Mouse (Mus musculus) CD4-positive, CD25-positive, alpha-beta regulatory T cell, adult 2 months (primary cell): ENCODE measurements around the gene Zmynd8.

ENCODE experiments used
- DNase-seq: peaks from one replicate; pipeline ENCODE4 v3.0.0-alpha.2; 2012; ENCODE audit warnings: low read depth, low spot score

Gene Zmynd8

DNA sequence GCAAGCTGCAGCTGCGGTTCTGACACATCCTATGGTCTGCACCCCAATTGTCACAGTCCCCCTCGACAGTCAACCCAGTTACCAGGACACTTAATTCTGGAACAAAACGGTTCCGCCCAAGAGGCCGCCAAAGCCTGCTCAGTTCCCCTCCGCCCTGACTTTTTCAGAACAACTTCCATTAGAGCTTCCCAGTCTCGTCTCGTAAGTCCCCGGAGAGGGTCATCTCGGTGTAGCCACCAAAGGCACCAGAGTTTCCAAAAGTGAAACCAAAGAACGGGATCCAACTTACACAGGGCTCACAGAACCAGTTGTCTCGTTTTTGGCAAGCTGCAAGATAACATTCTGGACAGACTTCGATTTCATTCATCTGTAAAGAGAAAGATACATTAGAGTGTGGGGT lies 64.2 kb downstream of the Zmynd8 start:
- no peak for DNase-seq

DNA sequence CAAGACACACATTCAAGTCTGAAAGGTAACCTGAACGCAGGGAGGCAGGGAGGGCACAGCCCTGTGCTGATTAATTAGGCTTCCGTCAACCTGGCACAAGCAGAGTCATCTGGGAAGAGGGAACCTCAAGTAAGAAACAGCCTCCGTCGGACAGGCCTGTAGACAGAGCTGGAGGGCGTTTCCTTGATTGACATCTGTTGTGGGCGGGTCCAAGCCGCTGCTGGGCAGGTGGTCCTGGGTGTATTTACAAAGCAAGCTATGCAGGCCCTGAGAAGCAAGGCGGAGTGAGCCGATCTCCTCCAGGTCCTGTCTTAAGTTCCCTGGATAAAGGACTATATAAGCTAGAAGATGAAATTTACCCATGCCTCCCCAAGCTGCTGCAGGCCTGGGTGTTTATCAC lies 65.3 kb downstream of the Zmynd8 start:
- no peak for DNase-seq

DNA sequence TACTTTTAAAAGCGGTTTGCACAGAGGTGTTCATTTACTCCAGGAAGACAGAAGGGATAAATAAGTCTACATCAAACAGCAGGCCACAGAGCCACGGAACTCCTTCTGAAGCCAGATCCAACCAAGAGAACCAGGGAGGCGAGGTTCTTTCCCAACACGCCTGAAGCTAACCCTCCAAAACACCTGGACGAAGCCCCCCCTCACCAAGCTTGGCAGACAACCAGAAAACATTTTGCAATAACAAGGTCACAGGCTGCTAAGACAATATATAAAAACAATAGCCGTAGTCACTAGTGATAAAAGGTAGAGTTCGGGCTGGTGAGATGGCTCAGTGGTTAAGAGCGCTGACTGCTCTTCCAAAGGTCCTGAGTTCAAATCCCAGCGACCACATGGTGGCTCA lies 66.1 kb downstream of the Zmynd8 start:
- DNase-seq = no peak

DNA sequence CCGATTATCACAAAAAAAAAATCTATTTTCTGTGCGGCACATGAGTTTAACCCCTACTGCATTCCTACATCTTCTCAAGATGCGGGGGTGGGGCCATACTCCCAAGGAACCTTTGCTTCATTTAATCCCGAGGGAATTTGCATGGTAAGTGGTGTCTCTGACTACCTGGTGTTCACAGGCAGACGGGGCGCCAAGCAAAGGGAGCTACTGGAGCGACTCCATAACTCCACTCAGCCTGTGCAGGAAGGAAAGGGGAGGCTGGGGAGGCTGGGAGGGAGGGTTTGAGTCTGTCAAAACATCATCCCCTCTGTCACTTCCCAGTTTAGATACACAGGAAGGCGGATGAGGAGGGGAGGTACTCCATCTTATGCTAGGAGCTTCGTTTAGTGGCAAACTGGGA lies 66.5 kb downstream of the Zmynd8 start:
- no peak for DNase-seq

DNA sequence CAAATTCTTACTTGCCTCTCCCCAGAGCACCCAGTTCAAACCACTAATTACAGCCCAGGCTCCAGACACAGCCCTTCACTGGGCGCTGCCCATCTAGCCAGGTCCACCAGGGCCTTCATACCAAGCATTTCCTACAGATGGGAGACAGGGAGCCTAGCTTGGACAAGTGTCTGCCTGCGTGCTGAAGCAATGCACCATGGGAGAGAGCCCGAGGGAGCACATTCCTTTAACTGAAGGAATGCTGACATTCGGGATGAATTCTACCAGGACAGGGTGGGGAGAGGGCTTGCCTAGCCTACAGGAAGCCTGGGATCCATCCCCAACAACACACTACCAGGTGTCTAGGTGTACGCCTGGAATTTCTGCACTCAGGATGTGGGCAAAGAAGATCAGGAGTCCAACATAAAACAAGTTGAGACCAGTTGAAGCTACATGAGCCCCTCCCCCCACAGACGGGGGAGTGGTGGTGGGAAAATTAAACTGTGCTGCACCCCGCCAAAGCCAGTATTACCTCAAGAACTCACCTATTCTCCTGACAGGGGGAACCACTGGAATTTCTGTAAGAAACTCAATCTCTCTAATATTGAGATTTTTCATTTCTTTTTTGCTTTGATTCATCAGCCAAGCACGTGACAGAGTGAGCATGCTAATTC lies 67.1 kb downstream of the Zmynd8 start:
- no peak for DNase-seq

DNA sequence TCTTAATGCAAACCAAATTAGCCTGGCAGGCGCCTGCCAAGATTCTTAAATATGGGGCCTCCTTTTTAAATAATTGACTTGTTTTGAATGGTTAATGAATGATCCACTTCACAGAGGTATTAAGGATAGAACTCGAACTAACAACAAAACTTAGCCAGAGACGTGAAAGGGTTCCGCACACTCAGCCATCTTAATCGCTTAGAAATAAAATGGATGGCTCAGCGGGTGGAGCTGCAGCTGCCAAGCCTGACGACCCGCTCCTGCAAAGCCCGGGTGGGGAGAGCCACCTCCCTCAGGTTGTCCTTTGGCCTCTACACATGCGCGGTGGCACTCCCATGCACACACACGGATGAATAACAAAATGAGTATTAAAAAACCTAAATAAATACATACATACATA lies 70.0 kb downstream of the Zmynd8 start:
- no peak for DNase-seq

DNA sequence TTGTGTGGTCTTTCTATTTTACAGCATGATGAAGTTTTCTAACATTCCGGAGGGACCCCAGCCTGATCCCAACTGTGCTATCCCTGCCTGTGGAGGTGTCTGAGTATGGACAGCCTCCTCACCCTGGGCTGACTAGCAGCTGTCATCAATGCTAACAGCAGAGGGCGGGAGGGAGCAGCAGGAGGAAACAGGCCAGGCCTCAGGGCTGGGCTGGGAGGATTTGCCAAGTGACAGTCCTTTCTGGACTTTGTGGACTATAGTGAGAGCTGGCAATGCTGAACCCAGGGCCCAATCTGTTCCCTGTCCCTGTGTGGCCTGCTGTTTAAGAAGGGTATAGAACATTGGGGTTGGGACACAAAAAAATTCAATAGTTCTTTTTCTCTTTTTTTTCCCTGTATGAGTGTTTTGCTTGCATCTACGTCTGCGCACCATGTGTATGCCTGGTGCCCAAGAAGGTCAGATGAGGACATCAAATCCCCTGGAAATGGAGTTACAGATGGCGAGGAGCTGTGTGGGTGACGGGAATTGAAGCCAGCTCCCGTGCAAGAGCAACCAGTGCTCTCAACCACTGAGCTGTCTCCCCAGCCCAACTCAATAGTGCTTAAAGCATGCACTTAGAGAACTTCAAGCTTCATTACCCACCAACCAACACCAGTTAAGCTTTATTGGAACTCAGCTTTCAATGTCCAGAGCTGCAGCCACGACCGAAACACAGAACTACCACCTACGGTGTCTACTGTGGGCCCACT lies 72.7 kb downstream of the Zmynd8 start:
- peak; percentile 59 for DNase-seq

DNA sequence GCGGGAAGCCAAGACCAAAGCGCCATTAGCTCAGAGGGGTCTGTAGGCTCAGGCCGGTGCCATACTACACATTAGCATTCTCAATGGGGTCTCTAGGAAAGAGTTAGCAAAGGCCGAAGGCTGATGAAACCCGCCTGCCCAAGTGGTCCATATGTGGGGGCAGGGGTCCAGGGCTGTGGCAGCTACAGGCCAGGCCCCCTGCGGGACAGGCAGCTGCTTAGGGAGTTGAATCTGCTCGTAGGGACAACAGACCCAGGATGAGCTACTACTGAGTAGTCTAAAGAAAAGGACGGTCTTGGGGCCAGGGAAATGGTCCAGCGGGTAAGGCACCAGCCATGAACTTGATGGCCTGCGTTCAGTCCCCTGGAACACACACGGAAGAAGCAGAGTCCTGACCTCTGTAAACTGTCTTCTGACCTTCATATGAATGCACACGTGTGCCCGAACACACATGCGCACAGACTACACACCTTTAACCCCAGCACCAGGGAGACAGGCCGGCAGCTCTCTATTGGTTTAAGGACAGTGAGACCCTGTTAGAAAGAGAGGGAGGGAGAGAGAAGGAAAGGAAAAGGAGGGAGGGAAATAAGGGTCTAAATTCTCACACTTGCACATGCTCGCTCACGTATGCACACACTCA lies 73.4 kb downstream of the Zmynd8 start:
- no peak for DNase-seq

DNA sequence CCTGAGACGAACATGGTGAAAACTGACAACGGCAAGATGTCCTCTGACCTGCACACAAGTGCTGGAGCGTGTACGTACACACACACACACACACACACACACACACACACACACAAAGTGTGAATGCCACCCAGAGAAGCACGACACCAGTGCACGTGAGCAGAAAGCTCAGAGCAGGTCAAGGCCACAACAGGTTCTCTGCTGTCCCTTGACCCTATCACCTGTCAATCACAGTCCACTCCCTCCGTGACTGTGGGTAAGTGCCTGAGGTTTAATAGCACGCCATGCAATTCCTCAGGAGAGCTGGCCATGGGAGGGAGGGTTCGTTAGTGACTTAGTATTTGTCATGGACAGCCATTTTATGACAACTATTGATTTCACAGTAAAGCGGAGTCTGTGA lies 74.0 kb downstream of the Zmynd8 start:
- no peak for DNase-seq

DNA sequence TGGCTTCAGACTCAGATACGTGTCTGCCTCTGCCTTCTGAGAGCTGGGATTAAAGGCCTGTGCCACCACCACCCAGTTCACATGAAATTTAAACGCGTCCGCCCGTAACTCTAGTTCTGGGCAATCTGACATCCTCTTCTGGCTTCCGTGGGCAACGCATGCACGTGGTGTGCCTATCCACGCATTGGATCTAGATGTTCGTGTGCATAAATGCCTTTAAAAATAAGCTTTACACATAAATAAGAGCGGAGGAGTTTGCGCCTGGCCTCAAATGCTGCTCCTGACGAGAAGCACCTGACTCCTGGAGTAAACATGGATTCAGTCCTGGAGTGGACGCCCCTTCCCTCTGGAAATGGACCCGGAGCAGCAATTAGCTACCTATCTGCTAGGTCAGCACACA lies 76.3 kb downstream of the Zmynd8 start:
- no peak for DNase-seq

DNA sequence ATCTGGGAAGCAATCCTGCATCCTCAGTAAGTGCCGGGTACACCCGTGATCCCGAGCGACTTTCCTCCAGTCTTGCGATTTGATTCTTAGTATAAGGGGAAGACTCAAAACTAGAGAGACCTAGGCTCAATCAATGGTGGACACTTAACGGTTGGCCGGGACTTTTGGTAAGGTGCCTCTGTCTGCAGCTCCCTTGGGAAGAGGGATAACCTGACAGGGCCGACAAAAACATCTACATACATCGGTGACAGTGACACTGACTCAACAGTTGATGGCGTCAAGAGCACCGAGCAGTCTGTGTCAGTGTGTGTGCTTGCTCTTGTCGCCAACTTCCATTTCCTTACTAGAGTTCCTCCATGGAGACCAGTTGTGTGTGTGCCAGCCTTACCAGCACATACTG lies 77.1 kb downstream of the Zmynd8 start:
- no peak for DNase-seq

DNA sequence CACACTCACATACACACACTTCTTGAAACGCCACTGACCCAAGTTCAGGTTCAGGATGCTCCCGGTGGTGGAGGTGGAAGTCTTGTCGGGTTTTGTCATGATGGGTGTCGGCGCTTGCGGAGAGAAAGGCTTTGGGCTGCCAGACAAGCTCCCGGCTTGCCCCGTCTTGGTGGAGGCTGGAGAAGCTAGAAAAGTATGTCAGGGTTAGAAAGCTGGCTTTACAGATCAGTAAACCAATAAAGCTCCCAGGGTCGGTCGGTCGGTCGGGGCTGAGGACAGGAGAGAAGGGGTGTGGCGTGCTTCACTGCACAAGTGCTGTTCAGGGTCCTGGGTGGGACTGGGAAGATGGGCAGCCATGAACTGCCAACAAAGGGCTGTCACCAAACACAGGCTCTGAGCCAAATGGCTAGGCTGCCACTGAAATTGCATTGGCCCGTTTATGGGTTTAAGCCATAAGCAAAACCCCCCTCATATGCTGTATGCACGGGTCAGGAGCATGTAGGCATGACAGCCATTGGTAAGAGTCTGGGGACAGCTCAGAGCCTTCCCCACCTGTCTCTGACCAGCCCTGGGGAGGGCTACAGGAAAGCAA lies 78.2 kb downstream of the Zmynd8 start:
- DNase-seq = no peak

DNA sequence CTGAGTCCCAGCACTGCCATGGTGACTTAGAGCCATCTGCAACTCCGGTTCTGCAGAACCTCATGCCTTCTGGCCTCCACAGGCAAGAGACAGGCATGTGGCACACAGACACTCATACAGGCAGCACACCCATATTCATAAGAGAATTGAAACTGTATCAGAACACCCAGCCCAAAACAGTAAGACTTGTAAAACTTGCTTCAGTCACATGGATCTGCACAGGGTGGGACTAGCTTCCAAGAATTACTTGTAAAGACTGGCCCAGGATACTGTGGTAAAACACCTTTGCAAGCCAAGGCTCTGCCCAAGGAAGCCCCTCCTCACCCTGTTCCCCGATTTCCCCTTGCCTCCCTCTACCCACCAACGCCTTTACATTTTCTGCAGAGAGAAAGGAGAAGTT lies 78.7 kb downstream of the Zmynd8 start:
- DNase-seq = no peak

DNA sequence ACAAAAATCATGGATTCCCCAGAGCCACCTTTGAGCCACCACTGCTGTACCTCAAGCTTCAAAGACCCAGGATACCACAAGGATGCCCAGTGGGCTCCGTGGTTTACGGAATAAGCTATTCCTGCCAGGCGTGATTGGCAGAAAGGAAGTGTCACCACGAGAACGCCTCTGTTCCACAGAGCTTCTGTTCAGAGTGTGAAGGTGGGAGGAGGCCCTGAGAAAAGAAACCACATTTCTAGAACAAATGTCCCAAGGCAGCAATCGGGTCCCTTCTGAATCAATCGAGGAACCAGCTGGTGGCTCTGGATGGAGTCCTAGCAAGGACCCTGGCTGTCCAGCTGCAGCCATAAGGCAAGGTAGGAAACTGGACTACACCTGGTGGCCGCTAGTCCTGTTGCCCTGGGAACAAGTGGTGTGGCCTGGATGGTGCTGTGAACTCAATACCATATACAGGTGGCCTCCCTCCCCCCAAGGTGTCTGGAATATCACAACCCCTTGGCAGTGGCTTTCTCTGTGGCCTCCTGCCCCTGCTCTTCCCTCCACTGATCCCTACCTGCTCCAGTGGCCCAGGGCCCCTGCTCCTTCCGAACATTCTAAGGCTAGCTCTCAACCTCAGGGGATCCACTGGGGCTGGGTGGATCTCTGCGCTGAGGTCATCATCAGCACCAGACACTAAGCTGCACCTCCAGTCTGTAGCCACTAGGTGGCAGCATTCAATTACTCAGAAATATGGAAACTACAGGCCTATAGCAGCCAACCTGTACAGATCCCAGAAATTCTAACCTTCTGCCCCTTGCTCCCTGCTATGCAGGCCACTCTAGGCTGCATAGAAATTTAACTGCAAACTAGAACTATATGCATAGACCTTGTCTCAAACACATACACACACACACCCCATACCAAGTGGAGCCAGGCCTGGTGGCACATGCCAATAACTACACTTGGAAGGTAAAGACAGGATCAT lies 79.5 kb downstream of the Zmynd8 start:
- peak; percentile 77 for DNase-seq

DNA sequence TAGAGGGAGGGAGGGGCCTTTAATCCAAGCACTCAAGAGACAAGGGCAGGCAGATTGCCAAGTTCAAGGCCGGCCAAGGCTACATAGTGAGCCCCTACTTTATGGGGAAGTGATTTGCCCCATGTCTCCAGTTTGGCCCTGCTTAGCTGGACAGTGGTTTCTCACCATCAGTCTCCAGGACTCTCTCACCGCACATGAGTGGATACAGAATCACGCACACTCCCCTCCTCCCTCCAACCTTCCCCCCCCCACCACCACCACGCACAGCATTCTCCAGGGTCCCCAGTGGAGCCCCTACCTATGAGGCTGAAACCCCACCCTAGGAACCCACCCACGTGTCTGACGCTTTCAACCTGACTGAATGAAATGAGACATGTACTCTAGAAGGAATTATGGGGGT lies 80.2 kb downstream of the Zmynd8 start:
- DNase-seq = no peak

DNA sequence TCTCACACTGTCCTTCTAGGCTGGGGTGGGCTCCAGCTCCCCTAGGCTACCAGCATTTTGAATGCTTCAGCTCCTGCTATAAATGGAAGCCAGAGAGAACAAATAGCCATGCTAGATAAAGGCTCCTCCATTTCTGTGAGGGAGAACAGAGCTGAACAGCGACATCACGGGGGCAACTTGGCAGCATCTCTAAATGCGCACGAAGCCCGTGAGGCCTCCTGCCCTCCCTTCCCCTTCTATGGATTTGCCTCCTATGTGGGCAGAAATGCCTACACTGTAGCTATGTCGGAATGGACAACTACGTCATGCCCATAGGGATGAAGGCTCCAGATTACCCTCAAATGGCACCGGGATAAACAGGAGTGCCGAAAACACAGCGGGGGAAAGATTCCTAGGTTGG lies 81.4 kb downstream of the Zmynd8 start:
- DNase-seq = no peak

DNA sequence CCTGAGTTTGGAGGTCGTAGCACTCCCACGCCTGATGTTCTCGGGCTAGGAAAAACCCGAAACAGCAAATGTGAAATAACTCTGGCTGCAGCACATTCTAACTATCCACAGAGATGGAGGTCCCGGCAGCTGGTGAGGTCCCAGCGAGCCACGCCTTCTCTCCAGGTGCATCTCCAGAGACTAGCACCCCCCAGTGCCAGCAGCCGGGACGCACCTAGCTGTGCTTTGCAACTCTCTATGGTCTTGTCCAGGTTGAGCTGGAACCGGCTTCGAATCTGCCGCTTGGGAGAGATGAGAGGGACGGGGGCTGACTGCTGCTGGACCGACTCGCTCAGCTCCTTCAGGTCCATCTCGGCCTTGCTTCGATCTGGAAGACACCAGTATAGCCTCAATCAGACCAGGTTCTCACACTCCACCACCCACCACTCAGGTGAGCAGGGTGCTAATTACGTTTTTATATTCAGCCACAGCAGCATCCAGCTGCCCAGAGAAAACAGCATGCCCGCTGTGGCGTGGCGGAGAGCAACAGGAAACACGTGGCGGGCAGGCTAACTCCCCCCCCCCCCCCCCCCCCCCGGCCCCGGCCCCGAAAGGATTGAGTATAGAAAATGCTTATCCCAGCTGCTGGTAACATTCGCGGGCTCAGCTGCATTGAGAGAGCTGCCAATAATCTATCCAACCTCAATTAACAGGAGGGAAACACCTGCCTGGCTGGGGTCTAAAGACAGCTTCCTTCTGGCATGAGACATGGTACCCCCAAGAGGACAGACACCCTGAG lies 83.5 kb downstream of the Zmynd8 start:
- no peak for DNase-seq

DNA sequence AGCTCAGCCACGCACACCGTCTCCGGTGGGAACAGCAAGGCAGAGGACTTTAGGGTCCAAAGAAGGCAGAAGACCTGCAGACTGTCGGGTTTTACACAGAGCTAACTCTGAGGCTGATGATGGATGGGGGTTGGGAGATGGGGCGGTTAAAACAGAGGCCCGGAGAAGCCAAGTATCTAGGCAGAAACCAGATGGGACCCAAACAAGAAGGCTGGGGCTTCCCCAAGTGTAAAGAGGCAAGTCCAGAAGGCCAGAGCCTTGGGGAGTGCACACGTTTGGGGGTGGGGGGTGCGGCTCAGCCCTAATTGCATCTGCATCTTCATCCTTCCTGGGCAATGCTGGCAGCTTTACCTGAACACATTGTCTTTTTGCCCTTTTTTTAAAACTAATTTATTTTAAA lies 85.9 kb downstream of the Zmynd8 start:
- DNase-seq = no peak

DNA sequence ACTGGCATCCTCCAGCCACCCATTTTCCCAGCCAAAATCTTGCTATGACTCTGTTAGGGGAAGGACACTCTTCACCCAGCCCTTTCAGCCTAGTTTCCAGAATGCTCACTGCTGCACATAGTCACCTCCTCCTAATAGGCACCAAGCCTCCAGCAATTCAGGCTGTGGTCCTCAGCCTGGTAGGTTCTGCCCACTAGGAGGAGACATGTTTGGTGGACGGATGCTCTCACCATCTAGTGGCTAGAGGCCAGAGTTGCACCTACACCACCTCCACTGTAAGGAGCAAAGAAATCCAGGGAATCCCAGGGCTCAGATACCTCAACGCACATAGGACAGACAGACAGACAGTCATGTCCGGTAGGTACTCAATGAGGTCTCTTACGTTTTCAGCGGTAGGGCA lies 87.3 kb downstream of the Zmynd8 start:
- DNase-seq = peak; percentile 28

DNA sequence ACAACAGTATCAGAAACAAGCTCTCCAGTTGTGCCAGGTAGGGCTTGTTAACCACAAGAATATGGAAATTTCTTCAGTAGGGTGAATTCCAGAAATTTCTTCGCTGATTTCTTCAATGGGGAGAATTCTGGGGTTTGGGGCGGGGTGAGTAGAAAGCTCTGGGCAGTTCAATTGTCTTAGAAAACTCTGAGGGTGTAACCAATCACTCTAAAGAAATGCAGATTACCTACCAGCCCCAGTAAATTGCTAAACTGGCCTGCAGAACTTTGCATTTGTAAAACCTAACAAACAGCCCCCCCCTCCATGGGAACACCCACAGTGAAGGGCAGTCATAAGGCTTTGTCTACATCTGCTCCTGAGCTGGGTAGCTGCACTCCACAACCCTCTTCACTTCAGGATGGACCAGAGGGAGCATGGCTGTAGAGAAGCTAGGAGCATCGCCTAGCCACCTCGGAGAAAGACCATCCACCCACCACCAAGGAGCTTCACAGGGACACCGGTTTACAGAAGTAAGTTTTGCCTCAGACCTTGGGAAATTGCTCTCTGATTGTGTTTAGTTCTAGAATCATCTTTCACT lies 88.8 kb downstream of the Zmynd8 start:
- DNase-seq = no peak
